Mouse (Mus musculus) spleen, postnatal 10 days (tissue): ENCODE data around the gene Pced1b.
A peak's percentile ranks its signal among the peaks of the same experiment; 100 is the strongest.

ENCODE experiments used
- DNase-seq, 2 experiments: peaks; one replicate each; pipeline ENCODE4 v3.0.0; 2021 to 2022; ENCODE audit warnings: low spot score in 2 of 2

Gene Pced1b

DNA sequence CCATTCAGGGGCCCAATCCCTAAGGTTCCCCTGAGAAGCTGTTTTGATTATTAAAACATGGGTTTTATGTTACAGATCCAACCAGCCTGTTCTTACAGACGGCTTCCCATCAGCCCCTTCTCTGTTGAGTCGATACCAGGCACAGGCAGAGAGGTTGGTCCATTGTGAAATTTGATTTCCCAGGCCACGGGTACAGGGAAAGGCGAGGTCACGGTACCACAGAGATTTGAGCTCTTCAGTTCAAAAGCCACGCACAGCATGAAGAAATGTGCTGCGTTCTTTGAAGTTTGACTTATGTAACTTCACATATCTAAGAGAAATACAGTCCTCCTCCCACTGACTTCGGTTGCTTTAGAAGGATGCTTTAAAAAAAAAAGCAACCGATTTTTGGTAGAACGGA lies 39.8 kb downstream of the Pced1b start:
- DNase-seq, result no peak

DNA sequence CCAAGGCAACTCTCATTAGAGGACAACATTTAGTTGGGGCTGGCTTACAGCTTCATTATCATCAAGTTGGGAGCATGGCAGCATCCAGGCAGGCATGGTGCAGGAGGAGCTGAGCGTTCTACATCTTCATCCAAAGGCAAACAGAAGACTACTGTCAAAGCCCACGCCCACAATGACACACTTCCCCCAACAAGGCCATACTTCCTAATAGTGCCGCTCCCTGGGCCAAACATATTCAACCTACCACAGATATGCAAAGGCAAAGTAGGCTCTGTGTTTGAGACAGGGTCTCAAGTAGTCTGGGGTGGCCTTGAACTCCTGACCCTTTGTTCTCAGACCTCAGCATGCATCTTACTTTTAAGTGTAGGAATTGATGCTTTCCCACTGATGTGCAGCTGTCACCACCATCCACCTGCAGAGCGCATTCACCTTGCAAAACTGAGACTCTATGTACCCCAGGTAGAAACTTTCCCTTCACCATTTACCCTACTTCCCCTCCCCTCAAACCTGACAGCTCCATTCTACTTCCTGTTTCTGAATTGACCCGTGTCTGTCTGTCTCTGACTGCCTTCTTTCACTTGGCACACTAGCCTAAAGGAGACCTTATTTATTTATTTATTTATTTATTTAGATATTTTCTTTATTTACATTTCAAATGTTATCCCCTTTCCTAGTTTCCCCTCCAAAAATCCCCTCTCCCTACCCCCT lies 40.7 kb downstream of the Pced1b start:
- DNase-seq, result no peak

DNA sequence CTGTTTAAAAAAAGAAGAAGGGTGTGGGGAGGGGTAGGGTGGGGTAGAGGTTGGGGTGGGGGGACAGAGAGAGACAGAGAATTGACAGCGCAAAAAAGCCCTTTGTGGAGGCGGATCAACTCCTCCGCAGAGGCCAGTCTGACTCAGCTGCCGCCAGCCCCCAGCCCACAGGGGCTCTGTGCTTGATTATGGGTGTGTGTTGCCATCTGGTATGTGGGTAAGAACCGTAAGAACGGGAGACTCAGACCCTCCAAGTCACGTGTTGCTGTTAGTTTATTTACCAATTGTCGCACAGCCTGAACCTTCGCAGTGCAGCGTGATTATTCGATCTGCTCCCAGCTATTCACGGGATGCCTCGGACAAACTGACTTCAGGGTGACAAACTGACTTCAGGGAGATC lies 41.8 kb downstream of the Pced1b start:
- no peak for DNase-seq

DNA sequence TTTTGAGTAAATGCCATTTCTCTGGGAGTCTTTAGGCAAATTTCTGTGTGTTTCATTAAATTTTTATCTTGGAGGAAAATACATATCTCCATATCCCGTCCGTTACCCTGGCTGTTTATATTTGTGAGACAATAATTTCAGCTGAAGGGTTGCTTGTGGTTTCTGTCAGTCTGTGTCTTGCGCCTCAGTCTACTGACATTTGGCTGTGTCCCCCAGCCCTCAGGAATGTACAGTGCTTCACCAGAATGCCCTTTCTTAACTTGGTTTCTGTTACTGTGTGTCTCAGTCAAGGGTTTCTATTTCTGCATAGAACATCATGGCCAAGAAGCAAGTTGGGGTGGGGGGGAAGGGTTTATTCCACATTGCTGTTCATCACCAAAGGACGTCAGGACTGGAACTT lies 42.3 kb downstream of the Pced1b start:
- DNase-seq, result no peak

DNA sequence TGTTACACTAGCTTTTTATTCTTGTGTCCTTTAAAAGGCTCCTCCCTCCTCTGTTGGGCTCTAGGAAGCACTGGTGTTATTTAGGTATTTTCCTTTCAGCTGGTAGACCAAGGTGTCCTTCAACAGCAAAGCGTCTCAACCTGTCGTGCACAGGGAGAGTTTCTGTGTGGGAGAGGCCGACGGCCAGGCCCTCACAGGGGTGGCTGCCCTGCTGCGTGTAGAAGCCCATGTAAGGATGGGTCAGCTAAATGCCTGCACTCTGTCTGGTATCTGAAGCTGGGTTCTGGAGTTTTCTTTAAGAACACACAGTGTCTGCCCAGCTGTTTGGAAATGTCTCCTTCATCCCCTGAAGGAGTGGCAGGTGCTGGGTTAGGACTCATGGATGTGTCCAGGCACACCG lies 43.4 kb downstream of the Pced1b start:
- DNase-seq, result no peak

DNA sequence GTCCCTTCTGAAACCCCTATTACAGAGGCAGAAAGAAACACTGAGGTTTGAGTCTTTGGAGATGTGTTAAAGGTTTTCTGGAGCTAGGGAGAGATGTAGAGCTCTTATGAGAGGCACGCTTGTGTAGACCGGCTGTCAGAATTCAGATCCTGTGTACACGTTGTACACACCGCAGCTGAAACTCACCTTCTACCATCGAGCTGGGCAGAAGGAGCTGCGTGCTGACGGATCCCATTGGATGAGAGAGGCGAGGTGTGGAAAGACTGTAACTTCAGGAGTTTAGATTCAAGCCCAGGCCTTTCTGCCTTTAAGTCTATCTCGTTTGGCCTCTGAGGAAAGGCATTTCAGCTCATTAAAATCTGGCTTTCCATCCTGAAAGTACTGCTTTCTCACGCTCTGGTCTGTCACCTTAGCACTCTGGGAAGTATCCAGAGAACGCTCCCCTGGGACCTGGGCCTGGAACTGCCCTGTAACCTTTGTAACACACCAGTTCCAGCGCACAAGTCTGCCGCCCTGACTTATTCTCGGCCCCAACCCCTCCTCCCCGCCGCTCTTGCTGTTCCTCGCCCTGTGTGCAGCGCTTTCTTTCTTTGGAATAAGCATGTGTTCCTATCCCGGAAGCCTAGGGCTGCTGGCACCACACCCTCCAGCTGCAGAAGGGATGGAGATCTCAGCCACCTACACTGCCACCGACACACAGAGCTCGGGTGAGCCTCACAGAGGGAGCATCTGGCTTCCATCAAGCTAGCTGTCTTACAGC lies 44.6 kb downstream of the Pced1b start:
- DNase-seq, result no peak

DNA sequence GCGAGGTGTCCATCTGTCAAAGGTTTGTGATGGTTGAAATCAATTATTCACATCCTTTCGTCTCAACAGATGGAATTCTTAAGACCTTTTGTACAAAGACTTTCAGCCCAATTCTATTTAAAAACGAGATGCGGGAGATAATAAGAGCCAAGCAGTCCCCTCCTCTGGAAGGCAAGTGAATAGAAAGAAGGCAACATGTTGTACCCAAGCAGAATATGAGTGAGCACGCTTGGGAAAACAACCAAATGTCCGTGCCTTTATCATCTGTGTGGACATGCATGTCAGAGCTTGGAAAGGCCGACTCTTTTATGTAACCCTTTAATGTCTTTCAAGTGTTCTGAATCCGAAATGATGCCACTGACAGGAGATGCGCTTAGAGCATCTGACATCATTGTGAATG lies 61.0 kb downstream of the Pced1b start:
- no peak for DNase-seq

DNA sequence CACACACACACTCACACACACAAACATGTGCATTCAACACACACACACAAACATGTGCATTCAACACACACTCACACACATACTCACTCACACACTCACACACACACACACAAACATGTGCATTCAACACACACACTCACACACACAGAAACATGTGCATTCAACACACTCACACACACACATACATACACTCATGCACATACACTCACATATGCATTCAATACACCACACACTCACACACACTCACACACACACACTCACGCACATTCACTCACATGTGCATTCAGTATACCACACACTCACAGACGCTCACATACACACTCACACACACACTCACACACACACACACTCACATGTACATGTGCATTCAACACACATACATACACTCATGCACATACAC lies 62.6 kb downstream of the Pced1b start:
- DNase-seq, result no peak

DNA sequence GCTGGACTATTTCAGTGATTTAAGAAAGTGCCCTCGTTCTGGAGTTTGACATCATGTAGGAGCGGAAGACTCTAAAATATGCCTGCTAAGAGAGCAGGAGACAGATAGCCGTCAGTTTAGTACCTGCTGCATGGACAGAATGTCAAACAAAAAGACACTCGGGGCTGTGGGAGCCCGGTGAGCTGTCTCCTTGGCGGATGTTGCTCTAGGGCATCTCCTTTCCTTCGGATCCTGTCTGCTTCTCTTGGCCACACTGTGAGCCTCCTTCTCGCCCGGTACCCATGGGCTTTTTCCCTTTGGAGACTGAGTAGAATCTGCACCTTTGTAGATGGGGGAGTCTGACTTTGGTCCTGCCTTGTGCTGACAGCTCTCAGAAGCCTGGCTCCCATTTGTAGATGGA lies 63.3 kb downstream of the Pced1b start:
- DNase-seq, result no peak

DNA sequence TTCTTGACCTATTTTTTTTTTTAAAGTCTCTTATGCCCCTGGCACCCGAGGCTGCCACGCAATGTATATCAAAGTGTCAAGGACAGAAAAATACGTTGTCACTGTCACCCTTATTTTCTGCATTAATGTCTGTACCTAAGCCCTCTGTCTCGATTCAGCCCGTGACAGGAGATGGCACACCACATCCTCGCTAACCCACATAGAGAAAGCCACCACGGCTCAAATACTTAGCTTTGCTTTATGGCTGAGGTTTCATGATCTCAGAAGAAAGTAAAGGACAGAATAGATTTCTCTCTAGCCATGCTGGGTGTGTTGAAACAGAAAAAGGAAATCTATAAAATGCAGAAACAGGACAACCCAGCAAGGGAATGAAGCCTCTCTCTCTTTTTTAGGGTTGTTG lies 64.3 kb downstream of the Pced1b start:
- DNase-seq, result no peak

DNA sequence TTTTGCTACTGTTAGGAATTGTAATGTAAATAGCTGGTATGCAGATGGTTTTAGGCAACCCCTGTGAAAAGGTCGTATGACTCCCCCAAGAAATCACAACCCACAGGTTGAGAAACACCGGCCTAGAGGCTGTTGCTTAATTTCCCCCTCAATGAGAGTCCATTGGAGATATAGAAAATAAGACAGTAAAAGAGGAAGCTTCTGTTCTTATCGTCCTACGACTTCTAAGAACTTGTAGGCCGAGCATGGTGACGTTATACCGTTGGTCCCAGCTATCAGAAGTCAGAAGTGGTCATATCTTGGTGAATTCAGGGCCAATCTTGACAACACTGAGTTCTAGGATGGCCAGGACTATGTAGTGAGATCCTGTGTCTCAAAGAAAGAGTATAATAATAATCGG lies 65.0 kb downstream of the Pced1b start:
- DNase-seq, result no peak

DNA sequence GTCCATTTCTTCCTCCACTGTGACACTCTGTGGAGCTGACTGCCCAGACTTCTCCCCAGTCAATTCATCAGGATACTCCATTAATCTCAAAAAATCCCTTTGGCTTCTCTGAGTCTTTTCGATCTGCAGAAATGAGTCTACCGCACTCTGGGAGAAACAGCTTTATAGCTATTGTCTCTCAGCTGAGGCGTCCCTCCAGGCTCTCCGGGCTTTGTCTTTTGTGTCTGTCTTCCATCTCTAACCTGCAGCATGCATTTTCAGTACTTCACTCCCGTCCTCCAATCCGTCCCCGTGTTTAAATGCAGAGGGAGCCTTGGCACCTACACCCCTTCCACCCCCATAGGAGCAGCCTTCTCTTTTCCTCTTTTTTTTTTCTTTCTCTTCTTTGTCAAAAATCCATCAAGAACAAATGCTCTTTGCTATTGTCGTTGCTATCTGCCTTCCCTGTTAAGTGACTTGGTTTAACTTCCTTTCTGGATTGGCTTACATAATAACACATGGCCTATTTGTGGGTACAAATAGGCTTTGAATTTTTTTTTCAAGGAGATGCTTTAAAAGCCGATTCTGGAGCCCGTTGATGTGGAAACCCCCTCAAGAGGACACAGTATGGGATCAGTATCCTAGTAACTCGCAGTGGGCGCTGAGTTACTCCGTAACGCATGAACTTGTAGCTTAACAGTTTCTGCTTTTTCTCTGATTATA lies 68.0 kb downstream of the Pced1b start:
- DNase-seq, result no peak

DNA sequence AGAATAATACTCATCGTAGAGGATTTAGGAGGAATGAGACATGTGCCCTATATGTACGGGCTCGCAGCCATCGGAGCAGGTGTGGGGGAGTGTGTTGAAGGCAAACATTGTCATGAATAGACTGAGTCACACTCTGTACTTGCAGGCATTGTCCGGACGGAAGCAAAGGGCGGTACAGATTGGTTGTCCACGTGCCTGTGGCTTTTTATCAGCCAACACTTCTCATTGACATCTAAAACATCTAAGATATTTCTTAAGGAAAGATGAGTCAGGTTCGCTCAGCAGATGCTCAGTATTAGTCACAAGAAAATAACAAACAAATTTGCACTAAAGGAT lies 68.5 kb downstream of the Pced1b start:
- no peak for DNase-seq

DNA sequence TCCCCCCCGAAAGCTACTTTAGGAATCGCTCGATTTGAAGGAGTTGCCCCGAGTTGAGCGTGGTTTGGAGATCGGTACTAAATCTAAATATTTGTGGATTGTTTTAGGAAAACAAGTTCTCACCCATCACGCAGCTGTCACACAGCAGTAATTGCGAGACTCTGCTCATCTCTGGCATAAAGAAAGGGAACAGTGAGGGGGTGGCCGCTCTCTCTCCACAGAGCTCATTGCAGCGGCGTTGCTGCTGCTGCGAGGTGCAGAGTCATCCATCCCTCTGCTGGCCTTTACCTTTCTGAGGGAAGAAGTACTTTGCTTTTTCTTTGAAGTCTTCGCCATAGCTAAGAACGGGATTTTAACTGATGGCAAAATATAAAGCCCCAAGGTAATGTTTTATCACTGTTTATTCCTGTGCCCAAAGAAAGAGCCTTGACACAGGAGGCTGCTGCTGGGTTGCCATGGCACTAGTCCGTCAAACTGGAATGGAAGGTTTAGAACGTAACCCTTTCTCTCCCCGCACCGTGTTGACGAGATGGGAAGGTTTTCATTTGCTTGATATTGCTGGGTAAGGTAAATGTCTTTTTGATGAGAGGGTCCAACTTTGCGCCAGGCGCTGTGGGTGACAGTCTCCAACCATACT lies 71.6 kb downstream of the Pced1b start:
- no peak for DNase-seq

DNA sequence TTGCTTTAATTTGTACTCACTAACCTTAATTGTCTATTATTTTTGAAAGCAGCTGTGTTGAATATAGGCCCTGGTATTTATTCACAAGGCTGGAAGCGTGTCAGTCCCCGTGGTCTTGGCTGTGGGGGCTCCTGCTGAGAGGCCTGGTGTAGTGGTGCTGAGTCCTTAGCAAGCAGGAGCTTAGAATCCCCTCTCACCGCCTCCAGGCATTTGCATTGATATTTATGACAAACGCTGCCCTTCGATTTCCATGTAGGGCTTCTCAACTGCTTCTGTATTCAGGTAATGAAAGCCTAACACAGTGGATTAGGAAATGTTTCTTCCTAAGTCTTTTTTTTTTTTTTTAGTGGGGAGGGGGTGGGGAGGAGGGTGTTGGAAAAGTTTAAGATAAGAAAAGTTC lies 75.9 kb downstream of the Pced1b start:
- no peak for DNase-seq

DNA sequence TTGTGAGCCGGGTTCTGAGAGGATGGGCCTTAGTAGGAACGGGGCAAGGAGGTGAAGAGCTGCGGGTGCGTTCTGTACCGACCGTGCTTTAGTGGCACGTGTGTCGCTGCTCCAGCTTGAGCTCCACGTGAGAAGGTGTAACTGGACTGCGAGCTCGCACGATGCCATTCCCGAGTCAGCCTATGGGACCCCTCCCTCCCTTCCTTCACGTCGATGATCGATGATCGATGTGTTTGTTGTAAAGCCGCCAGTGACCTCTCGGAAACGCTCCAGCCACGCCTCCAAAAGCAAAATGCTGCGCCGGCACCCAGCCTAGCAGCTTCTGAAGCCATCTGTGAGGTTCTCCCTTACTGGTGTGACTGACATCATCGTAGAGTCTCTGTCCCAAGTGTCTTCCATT lies 76.6 kb downstream of the Pced1b start:
- DNase-seq, result no peak

DNA sequence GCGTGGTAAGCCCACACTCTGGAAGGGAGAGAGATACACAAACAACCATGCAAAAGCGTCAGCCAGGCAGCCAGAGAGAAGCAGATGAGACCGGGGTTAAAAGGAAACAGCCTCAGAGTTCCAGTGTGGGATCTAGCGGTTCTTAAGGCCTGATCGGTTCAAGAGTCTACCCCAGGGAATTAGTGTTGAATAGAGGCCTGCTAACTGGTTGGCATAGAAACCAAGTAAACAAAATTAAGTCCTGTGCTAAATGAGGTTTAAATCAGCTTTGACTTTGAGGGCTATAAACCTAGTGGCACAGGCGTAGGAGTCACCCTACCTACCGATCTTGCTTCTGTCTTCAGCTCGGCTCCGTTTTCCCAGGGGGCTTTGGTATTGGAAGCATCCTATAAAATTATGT lies 77.4 kb downstream of the Pced1b start:
- DNase-seq, result no peak

DNA sequence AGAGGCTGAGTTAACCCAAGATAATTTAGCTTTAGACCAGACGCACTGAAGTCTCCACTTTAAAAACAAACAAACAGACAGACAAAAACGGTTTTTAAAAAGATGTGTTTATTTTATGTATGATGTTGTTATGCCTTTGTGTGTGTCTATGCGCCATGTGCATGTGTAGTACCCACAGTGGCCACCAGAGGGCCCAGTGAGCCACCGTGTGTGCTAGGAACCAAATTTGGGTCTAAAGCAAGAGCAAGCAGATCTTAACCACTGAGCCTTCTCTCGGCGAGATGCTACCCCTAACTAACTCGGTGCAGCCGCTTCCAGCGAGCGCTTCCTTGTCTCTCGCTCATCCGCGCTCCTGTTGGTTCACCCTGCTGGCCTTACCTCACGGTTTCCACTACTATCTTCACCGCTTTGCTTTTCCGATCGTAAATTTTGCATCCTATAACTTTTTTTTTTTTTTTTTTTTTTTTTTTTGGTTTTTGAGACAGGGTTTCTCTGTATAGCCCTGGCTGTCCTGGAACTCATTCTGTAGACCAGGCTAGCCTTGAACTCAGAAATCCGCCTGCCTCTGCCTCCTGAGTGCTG lies 80.7 kb downstream of the Pced1b start:
- peak; percentile 69 to 82 for DNase-seq

DNA sequence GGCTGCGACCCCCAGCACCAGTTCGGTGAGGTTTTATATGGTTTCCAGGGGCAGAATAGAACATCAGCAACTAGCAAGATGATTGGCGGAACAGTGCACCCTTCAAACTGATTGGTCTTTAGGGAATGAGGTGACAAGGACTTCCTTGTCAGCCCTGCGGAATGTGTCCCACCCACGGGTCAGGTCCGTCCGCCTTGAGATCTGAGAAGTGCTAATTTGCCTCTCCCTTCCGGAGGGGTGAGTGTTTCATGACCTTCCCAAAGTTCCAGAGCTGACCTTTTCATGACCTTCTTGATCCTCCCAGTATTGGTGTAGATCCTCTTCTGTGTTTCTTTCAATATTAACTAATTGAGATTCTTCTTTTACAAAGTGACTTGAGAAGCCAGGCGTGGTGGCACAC lies 85.7 kb downstream of the Pced1b start:
- no peak for DNase-seq

DNA sequence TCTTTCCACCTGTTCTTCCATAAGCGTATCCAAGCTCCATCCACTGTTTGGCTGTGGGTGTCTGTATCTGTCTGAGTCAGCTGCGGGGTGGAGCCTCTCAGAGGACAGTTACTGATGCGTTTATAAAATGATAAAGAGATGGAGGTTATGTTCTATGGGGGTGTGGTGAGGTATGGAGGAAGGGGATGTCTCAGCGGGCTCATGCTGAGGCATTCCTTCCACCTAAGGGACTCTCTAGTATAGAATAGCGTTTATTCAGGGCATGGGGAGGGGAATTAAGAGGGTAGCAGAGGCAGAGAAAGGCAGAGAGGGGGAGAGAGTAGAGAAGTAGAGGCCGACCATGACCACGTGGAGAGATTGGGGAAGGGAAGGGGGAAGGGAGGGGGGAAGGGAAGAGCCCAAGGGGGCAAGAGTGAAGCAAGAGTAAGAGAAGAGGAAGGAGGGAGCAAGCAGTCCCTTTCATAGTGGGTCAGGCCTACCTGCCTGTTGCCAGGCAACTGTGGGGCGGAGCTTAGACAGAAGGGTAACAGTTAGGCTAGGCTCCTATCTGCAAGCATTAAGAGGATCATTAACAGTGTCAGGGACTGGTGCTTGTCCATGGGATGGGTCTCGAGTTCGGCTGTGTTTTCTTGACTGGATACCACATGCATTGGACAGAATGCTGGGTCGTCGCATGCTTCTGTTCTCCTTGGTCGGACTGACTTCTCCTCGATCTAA lies 90.9 kb downstream of the Pced1b start:
- peak; percentile 39 to 79 for DNase-seq

DNA sequence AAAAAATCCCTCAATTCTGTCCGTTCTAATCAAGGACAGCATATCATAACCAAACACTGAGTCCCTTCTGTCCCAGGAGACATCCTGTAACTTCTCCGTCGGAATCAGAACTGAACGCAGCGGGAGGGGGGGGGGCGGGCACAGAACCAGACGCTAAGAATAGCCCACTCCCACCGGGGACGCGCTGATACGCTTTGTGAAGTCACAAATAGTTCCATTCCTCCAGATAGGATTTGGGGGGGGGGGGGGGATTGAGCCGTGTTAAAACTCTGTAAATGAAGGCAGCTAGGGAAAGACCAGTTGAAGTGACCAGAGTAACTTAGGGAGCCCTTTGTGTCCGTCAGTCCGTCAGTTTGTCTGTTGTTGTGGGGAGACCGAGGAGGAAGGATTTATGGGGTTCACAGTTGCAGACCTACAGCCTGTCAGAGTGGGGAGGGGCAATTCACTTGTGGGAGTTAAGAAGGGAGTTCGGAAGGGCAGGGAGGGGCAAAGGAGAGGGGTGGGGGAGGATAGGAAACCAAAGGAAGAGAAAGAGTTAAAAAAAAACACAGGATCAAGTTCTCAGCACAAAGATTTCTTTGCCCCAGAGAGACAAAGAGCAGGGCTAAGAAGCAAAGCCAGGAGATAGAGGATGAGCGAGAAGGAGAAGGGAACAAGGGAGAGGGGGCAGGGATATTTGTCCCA lies 91.6 kb downstream of the Pced1b start:
- DNase-seq, result no peak
